Mouse (Mus musculus) myocyte (in vitro differentiated cells): ENCODE results near the gene Timp4.

ENCODE experiments used
- CEBPB ChIP-seq: IDR thresholded peaks from 2 replicates; pipeline ENCODE4 v1.6.1; 2011; ENCODE audit warnings: mild to moderate bottlenecking, moderate library complexity; ENCODE audit not compliant: poor library complexity, insufficient read depth, severe bottlenecking
- E2F4 ChIP-seq: IDR thresholded peaks from one replicate; pipeline ENCODE4 v1.6.1; 2011; ENCODE audit warnings: mild to moderate bottlenecking, control low read depth, moderate library complexity; ENCODE audit not compliant: insufficient read depth
- MAX ChIP-seq: IDR thresholded peaks from one replicate; pipeline ENCODE4 v1.6.1; 2011; ENCODE audit warnings: low read depth, mild to moderate bottlenecking, control low read depth
- MYOD1 ChIP-seq, 3 experiments: IDR thresholded peaks; one replicate each; pipeline ENCODE4 v1.6.1; 2011; ENCODE audit warnings: control low read depth in 2 of 3, low read depth in 2 of 3, mild to moderate bottlenecking in 2 of 3, moderate library complexity in 1 of 3; ENCODE audit not compliant: insufficient read length in 2 of 3, control insufficient read depth in 1 of 3
- MYOG ChIP-seq, 3 experiments: IDR thresholded peaks; one replicate each; pipeline ENCODE4 v1.6.1; 2011; ENCODE audit warnings: control low read depth in 2 of 3, low read depth in 2 of 3, mild to moderate bottlenecking in 2 of 3; ENCODE audit not compliant: insufficient read length in 2 of 3, control insufficient read depth in 1 of 3, insufficient read depth in 1 of 3
- POLR2A ChIP-seq: IDR thresholded peaks from one replicate; pipeline ENCODE4 v1.6.1; 2011; ENCODE audit warnings: low read depth, mild to moderate bottlenecking, control low read depth, moderate library complexity; ENCODE audit not compliant: insufficient read length
- POLR2AphosphoS2 ChIP-seq: IDR thresholded peaks from one replicate; pipeline ENCODE4 v1.6.1; 2011; ENCODE audit warnings: low read depth, control low read depth; ENCODE audit not compliant: insufficient read length
- REST ChIP-seq: IDR thresholded peaks from one replicate; pipeline ENCODE4 v1.6.1; 2011; ENCODE audit warnings: mild to moderate bottlenecking, control low read depth, moderate library complexity; ENCODE audit not compliant: insufficient read depth, insufficient read length
- SRF ChIP-seq: IDR thresholded peaks from one replicate; pipeline ENCODE4 v1.6.1; 2011; ENCODE audit warnings: low read depth; ENCODE audit not compliant: control insufficient read depth, insufficient read length
- TCF12 ChIP-seq: IDR thresholded peaks from one replicate; pipeline ENCODE4 v1.6.1; 2011; ENCODE audit warnings: mild to moderate bottlenecking, control low read depth; ENCODE audit not compliant: poor library complexity, insufficient read depth, severe bottlenecking
- USF1 ChIP-seq: IDR thresholded peaks from one replicate; pipeline ENCODE4 v1.6.1; 2011; ENCODE audit warnings: low read depth, mild to moderate bottlenecking, control low read depth, moderate library complexity

GRCm38 (mm10) chr6:115271866-115272271 is 19.9 kb upstream of the Timp4 start:
- TF ChIP-seq MYOD1 (IDR thresholded peaks at IDR 0.05; ENCODE audit: control insufficient read depth in 1 of 3, insufficient read length in 2 of 3, low read depth in 2 of 3) (no peak), MAX (no peak), POLR2A (no peak), TCF12 (no peak), CEBPB (no peak), USF1 (no peak), SRF (no peak), MYOG (IDR thresholded peaks at IDR 0.05; ENCODE audit: control insufficient read depth in 1 of 3, insufficient read depth in 1 of 3, insufficient read length in 2 of 3, low read depth in 2 of 3) (no peak), REST (no peak), E2F4 (no peak), POLR2AphosphoS2 (no peak)
